8 mouse cellular contexts compared by ENCODE assay signal in the genomic region with DNA sequence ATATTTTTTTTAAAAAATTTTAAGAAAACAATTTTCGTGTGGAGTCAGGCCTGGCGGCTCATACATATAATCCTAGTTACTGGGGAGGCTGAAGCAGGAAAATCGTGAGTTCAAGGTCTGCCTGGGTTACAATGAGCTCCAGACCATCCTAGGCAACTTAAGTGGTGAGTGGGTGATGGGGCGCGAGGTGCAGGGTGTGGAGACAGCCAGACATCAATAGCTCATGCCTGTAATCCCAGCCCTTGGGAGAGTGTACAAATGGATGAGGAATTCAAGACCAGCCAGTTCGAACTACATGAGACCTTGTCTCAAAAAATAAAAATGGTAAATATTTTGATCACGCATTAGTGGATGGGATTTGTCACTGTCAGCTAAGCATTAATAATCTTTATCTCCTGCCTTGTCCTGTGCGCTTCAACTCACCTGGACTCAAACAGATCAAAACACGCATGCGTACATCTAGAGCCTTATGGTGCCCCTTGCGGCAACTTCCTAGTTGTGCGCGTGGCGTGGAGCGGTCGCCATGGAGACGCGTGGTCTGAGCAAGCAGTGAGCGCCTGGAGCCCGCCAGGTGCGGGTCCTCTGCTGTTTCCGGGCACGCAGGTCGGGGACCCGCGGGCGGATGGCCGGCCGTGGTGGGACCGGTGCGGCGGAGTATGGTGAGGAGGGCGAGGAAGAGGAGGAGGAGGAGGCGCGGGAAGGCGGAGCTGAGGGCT. TPM values are rescaled to one million over a fixed set of nuclear protein-coding genes. Genes with fewer than 3 reads are reported as not detected.
A peak's percentile ranks its signal among the peaks of the same experiment; 100 is the strongest.
DNase-seq lines count a peak whose midpoint lies in the region; ATAC-seq lines count a peak whose summit lies in the region.

A gene (plus strand): TSS at position 473 of the 716 bp plus-strand sequence.

- H3K4me3 ChIP-seq in intestine, embryonic 16.5 days (ENCODE audit: low read length) = peak within 1 kb of the TSS; percentile 74
- peak within 1 kb of the TSS; percentile 72 for H3K4me3 ChIP-seq in midbrain, embryonic 10.5 days

- no peaks in the 10 kb centered on the region for H3K27me3 ChIP-seq in intestine, embryonic 16.5 days (replicated peaks; ENCODE audit: control insufficient read depth, insufficient read depth, low read length)
- H3K27me3 ChIP-seq in midbrain, embryonic 10.5 days (ENCODE audit: low read depth, poor library complexity, severe bottlenecking) = peaks cover 34% of the 10 kb centered on the region

- H3K27ac ChIP-seq in intestine, embryonic 16.5 days (ENCODE audit: low read length) = no peak within 1 kb of the TSS
- no peak within 1 kb of the TSS; the same call in 1 of the 2 replicates for H3K27ac ChIP-seq in midbrain, embryonic 10.5 days (replicated peaks)

- intact Hi-C loops in left cerebral cortex, postnatal 25 days (cut with DNase I) = no loop called here

- WGBS in intestine, embryonic 16.5 days = 13% methylated on average over 34 of the region's 36 CpGs
- 14% methylated on average over 36 of the region's 36 CpGs for WGBS in midbrain, embryonic 10.5 days

- H3K4me1 ChIP-seq in intestine, embryonic 16.5 days (ENCODE audit: control insufficient read depth, insufficient read depth, low read length) = peaks cover 10% of the 10 kb centered on the region; the same call in 1 of the 2 replicates
- peaks cover 8% of the 10 kb centered on the region for H3K4me1 ChIP-seq in midbrain, embryonic 10.5 days

- peak within 1 kb of the TSS; percentile 87 for H3K4me2 ChIP-seq in intestine, embryonic 16.5 days (ENCODE audit: low read depth, low read length)

- peak within 1 kb of the TSS; percentile 69 for H3K9ac ChIP-seq in intestine, embryonic 16.5 days (ENCODE audit: low read depth, low read length)

- H3K9me3 ChIP-seq in intestine, embryonic 16.5 days (ENCODE audit: control insufficient read depth, low read length) = no peaks in the 10 kb centered on the region
- no peaks in the 10 kb centered on the region for H3K9me3 ChIP-seq in midbrain, embryonic 10.5 days (replicated peaks)

- ATAC-seq in intestine, embryonic 16.5 days = peak; percentile 85

- H3K36me3 ChIP-seq in intestine, embryonic 16.5 days (ENCODE audit: control insufficient read depth, insufficient read depth, low read length) = no peaks in the 10 kb centered on the region
- H3K36me3 ChIP-seq in midbrain, embryonic 10.5 days = no peaks in the 10 kb centered on the region

- peak; percentile 81 for DNase-seq in adrenal gland, adult 2 months
- DNase-seq in embryo, embryonic 11.5 days (ENCODE audit: low read depth, low spot score) = peak; percentile 63
- DNase-seq in gastrocnemius, postnatal 4 days (ENCODE audit: low spot score in 2 of 2) = peak; percentile 34 to 64
- peak; percentile 84 to 89 for DNase-seq in left cerebral cortex, postnatal 25 days (ENCODE audit: low spot score in 2 of 2)
- DNase-seq in midbrain, embryonic 10.5 days (ENCODE audit: low spot score) = peak; percentile 74
- peak; percentile 80 for DNase-seq in right cerebral cortex, postnatal 4 days
- DNase-seq in yolk sac, embryonic 10.5 days (ENCODE audit: low spot score) = peak; percentile 74

RNA-seq across cellular contexts. Expression of the gene that starts here (rescaled TPM):
- not detected for total RNA-seq in adrenal gland, adult 2 months (2021)
- polyA plus RNA-seq in adrenal gland, adult 2 months (2012; rRNA removed) = not detected in 2 replicates
- not detected for total RNA-seq in gastrocnemius, postnatal 4 days (2021)
- polyA plus RNA-seq in intestine, embryonic 16.5 days (2015; fragmentation: Nextera tagmentation; extraction: Ambion mirVana) = 2.1 and 2.6 TPM in 2 replicates
- total RNA-seq in left cerebral cortex, postnatal 25 days (2021) = 1 to 10 TPM; 4.6 TPM
- 0.12 TPM in 1 of 2 replicates, not detected in the other for polyA plus RNA-seq in midbrain, embryonic 10.5 days (2016; fragmentation: Nextera tagmentation; extraction: Ambion mirVana)

Comparison
In these comparisons a context has a peak if more than half of its experiments do, and no peak if none do; other contexts are left out.
1. RNA of the gene that starts here (total RNA-seq): 4.6 TPM in left cerebral cortex, postnatal 25 days; not detected in adrenal gland, adult 2 months and not detected in gastrocnemius, postnatal 4 days; every median in the first group is over 4 times any median in the second.
2. Peak in DNase-seq in adrenal gland, adult 2 months; RNA of the gene not detected or under 1 TPM.
3. Peak in DNase-seq in gastrocnemius, postnatal 4 days; RNA of the gene not detected or under 1 TPM.
4. Peak in DNase-seq and H3K4me3 ChIP-seq in midbrain, embryonic 10.5 days; RNA of the gene not detected or under 1 TPM.
5. Peak in every context shown above with its lines, with median percentiles within 50 percentile points of each other: DNase-seq.